Mouse (Mus musculus): ENCODE results near the gene A2ml1.

Gene A2ml1

GRCm38 (mm10) chr6:128549463-128550452 lies 31.6 kb downstream of the A2ml1 start:
- peak; percentile 24 for DNase-seq

- no peak for DNase-seq
These were observed 32.9 kb downstream of the A2ml1 start for GRCm38 (mm10) chr6:128548532-128548931.

GRCm38 (mm10) chr6:128545402-128545801 lies 36.0 kb downstream of the A2ml1 start:
- no peak for DNase-seq

GRCm38 (mm10) chr6:128543226-128543625 lies 38.2 kb downstream of the A2ml1 start:
- no peak for DNase-seq

- DNase-seq = no peak
These were observed 46.2 kb downstream of the A2ml1 start for GRCm38 (mm10) chr6:128535250-128535649.

- no peak for DNase-seq
These were observed 48.1 kb downstream of the A2ml1 start for GRCm38 (mm10) chr6:128533296-128533695.

GRCm38 (mm10) chr6:128532701-128533100 lies 48.7 kb downstream of the A2ml1 start:
- no peak for DNase-seq

- no peak for DNase-seq
These were observed 52.9 kb downstream of the A2ml1 start for GRCm38 (mm10) chr6:128528491-128528890.

- no peak for DNase-seq
These were observed 54.3 kb downstream of the A2ml1 start for GRCm38 (mm10) chr6:128527110-128527509.

GRCm38 (mm10) chr6:128526601-128527000 lies 54.8 kb downstream of the A2ml1 start, which contains the start of gene Pzp:
TSS of gene Pzp (minus strand) at chr6:128526720.
- DNase-seq = no peak

GRCm38 (mm10) chr6:128525801-128526200 lies 55.6 kb downstream of the A2ml1 start:
- DNase-seq = no peak

GRCm38 (mm10) chr6:128523360-128523759 lies 58.0 kb downstream of the A2ml1 start:
- no peak for DNase-seq

GRCm38 (mm10) chr6:128519159-128519558 lies 62.2 kb downstream of the A2ml1 start:
- no peak for DNase-seq

- DNase-seq = no peak
These were observed 75.7 kb downstream of the A2ml1 start for GRCm38 (mm10) chr6:128505676-128506236.

- no peak for DNase-seq
These were observed 76.7 kb downstream of the A2ml1 start for GRCm38 (mm10) chr6:128504743-128505142.

GRCm38 (mm10) chr6:128495346-128495745 lies 86.1 kb downstream of the A2ml1 start:
- DNase-seq = no peak

- no peak for DNase-seq
These were observed 86.6 kb downstream of the A2ml1 start for GRCm38 (mm10) chr6:128494646-128495331.

- no peak for DNase-seq
These were observed 89.5 kb downstream of the A2ml1 start for GRCm38 (mm10) chr6:128491916-128492315.

- DNase-seq = no peak
These were observed 91.3 kb downstream of the A2ml1 start for GRCm38 (mm10) chr6:128490141-128490540.
